Mouse (Mus musculus): ENCODE results near the gene Irs2. TPM values are rescaled to one million over a fixed set of nuclear protein-coding genes. Genes with fewer than 3 reads are reported as not detected.

Irs2 gene
- 5.2 and 6.2 TPM in 2 replicates for polyA plus RNA-seq (2014; fragmentation: Nextera tagmentation; extraction: Ambion mirVana)

DNA sequence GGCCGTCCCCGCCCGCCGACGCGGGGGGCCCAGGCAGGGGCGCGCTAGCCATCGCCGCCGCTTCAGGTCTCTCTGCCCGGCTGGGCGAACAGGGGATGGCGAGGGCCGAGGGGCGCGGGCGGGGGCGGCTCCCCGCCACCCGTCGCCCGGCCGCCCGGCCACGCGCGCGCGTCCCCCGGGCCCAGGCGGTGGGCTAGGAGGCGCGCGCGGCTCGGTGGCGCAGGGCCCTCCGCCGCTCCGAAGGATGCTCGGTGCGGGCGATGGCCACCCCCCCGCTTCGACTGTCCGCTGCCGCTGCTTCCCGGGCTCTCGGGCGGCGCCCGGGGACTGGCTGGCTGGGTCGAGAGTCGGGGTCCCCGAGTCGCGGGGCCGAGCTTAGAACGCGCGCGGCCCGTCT is at the start of gene Irs2:
Irs2 (minus strand) TSS at position 80 of the 397 bp plus-strand sequence.
- H3K9ac ChIP-seq (ENCODE audit: low read length): peak within 1 kb of the TSS; percentile 92
- H3K4me2 ChIP-seq: peak within 1 kb of the TSS; percentile 94
- ATAC-seq (ENCODE audit: low FRiP score) (no peak), DNase-seq (ENCODE audit: low spot score, missing footprints) (no peak)
- no peaks in the 10 kb centered on the region for H3K9me3 ChIP-seq (ENCODE audit: control insufficient read depth, low read length)
- H3K27me3 ChIP-seq (ENCODE audit: control insufficient read depth, insufficient read depth, low read length): no peaks in the 10 kb centered on the region; the same call in 1 of the 2 replicates
- no peaks in the 10 kb centered on the region; the same call in 1 of the 2 replicates for H3K36me3 ChIP-seq (ENCODE audit: control insufficient read depth, insufficient read depth, low read length)
- WGBS: 0% methylated on average over 49 of the region's 64 CpGs
- peak within 1 kb of the TSS; percentile 70 for H3K4me3 ChIP-seq (ENCODE audit: low read depth, low read length)
- peaks cover 50% of the 10 kb centered on the region for H3K4me1 ChIP-seq (ENCODE audit: control insufficient read depth, insufficient read depth, low read length)
- H3K27ac ChIP-seq (ENCODE audit: low read depth, low read length): peak within 1 kb of the TSS; percentile 96

- no peak for ATAC-seq (ENCODE audit: low FRiP score)
These were observed 48.4 kb upstream of the Irs2 start for GRCm38 (mm10) chr8:11056665-11057064.

DNA sequence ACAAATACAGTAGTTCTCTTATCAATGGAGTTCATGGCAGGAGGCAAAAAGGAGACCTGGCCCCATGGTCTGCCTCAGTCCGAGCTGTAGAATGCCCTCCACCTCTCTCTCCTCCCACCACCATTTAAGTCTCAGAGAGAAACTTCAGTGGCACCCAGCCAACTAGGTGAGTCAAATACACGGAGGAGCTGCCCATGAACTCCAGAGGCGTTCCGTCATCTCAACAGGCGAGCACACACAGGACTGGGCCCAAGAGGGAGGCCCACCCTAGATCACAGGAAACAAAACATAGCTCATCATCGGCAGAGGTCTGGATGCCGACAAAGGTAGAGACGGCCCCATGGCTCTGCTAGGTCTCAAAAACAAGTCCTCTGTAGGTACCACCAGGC is 47.9 kb upstream of the Irs2 start:
- no peaks in the 10 kb centered on the region for H3K4me1 ChIP-seq (ENCODE audit: control insufficient read depth, insufficient read depth, low read length)
- no peak for ATAC-seq (ENCODE audit: low FRiP score)
- no peak overlapping the region for H3K27ac ChIP-seq (ENCODE audit: low read depth, low read length)
- no peaks in the 10 kb centered on the region for H3K9me3 ChIP-seq (ENCODE audit: control insufficient read depth, low read length)
- H3K9ac ChIP-seq (ENCODE audit: low read length): no peak overlapping the region
- H3K27me3 ChIP-seq (ENCODE audit: control insufficient read depth, insufficient read depth, low read length): no peaks in the 10 kb centered on the region
- WGBS: 91% methylated on average over 8 of the region's 8 CpGs
- no peaks in the 10 kb centered on the region for H3K36me3 ChIP-seq (ENCODE audit: control insufficient read depth, insufficient read depth, low read length)
- no peak for DNase-seq (ENCODE audit: low spot score, missing footprints)
- no peak overlapping the region for H3K4me3 ChIP-seq (ENCODE audit: low read depth, low read length)
- H3K4me2 ChIP-seq: no peak overlapping the region

More at GRCm38 (mm10) chr8:11056665-11057064, 48.4 kb upstream of the Irs2 start:
- 90% methylated on average over 5 of the region's 5 CpGs for WGBS
- no peaks in the 10 kb centered on the region for H3K27me3 ChIP-seq (ENCODE audit: control insufficient read depth, insufficient read depth, low read length)
- no peak overlapping the region for H3K27ac ChIP-seq (ENCODE audit: low read depth, low read length)
- DNase-seq (ENCODE audit: low spot score, missing footprints): no peak
- H3K9ac ChIP-seq (ENCODE audit: low read length): no peak overlapping the region
- H3K4me1 ChIP-seq (ENCODE audit: control insufficient read depth, insufficient read depth, low read length): no peaks in the 10 kb centered on the region
- no peaks in the 10 kb centered on the region for H3K36me3 ChIP-seq (ENCODE audit: control insufficient read depth, insufficient read depth, low read length)
- no peak overlapping the region for H3K4me3 ChIP-seq (ENCODE audit: low read depth, low read length)
- no peaks in the 10 kb centered on the region for H3K9me3 ChIP-seq (ENCODE audit: control insufficient read depth, low read length)
- H3K4me2 ChIP-seq: no peak overlapping the region

GRCm38 (mm10) chr8:11055557-11056174 is 47.4 kb upstream of the Irs2 start:
- Histone ChIP-seq H3K4me2 (no peak overlapping the region), H3K9me3 (ENCODE audit: control insufficient read depth, low read length) (no peaks in the 10 kb centered on the region), H3K4me3 (ENCODE audit: low read depth, low read length) (no peak overlapping the region), H3K27ac (ENCODE audit: low read depth, low read length) (no peak overlapping the region), H3K36me3 (ENCODE audit: control insufficient read depth, insufficient read depth, low read length) (no peaks in the 10 kb centered on the region), H3K4me1 (ENCODE audit: control insufficient read depth, insufficient read depth, low read length) (no peaks in the 10 kb centered on the region), H3K27me3 (ENCODE audit: control insufficient read depth, insufficient read depth, low read length) (no peaks in the 10 kb centered on the region), H3K9ac (ENCODE audit: low read length) (no peak overlapping the region)
- 80% methylated on average over 16 of the region's 16 CpGs for WGBS
- no peak for DNase-seq (ENCODE audit: low spot score, missing footprints)
- no peak for ATAC-seq (ENCODE audit: low FRiP score)

GRCm38 (mm10) chr8:11049835-11050234 is 41.6 kb upstream of the Irs2 start:
- no peak for ATAC-seq (ENCODE audit: low FRiP score)
- Histone ChIP-seq H3K27me3 (ENCODE audit: control insufficient read depth, insufficient read depth, low read length) (no peaks in the 10 kb centered on the region), H3K4me3 (ENCODE audit: low read depth, low read length) (no peak overlapping the region), H3K4me2 (no peak overlapping the region), H3K27ac (ENCODE audit: low read depth, low read length) (no peak overlapping the region), H3K4me1 (ENCODE audit: control insufficient read depth, insufficient read depth, low read length) (no peaks in the 10 kb centered on the region), H3K9me3 (ENCODE audit: control insufficient read depth, low read length) (no peaks in the 10 kb centered on the region), H3K9ac (ENCODE audit: low read length) (no peak overlapping the region), H3K36me3 (ENCODE audit: control insufficient read depth, insufficient read depth, low read length) (no peaks in the 10 kb centered on the region)
- WGBS: 65% methylated on average over 5 of the region's 5 CpGs
- DNase-seq (ENCODE audit: low spot score, missing footprints): no peak

DNA sequence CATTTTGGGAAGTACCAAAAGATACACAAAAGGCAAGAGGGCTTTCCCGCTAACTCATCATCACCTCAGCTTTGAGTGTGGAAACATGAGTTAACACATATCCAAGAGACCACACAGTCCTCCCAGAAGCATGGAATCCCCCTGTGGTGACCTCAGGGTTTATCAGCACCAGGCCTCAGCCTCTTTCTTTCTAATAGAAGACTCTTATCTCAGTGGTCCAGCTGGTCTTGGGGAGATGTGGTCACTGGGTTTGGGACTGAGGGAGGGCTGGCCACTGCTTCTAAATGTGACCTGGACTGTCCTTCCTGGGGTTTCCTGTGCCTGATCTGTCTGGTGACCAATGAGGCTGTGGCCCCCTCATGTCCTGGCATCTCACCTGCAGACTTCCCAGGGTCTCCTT is 39.6 kb upstream of the Irs2 start:
- Histone ChIP-seq H3K4me2 (no peak overlapping the region), H3K4me1 (ENCODE audit: control insufficient read depth, insufficient read depth, low read length) (no peaks in the 10 kb centered on the region; the same call in 1 of the 2 replicates), H3K36me3 (ENCODE audit: control insufficient read depth, insufficient read depth, low read length) (no peaks in the 10 kb centered on the region), H3K27ac (ENCODE audit: low read depth, low read length) (no peak overlapping the region), H3K9ac (ENCODE audit: low read length) (no peak overlapping the region), H3K9me3 (ENCODE audit: control insufficient read depth, low read length) (no peaks in the 10 kb centered on the region), H3K4me3 (ENCODE audit: low read depth, low read length) (no peak overlapping the region), H3K27me3 (ENCODE audit: control insufficient read depth, insufficient read depth, low read length) (no peaks in the 10 kb centered on the region)
- DNase-seq (ENCODE audit: low spot score, missing footprints): no peak
- ATAC-seq (ENCODE audit: low FRiP score): no peak
- WGBS: 96% methylated on average over 1 of the region's 1 CpGs

GRCm38 (mm10) chr8:11044660-11045059 is 36.4 kb upstream of the Irs2 start:
- Histone ChIP-seq H3K27me3 (ENCODE audit: control insufficient read depth, insufficient read depth, low read length) (no peaks in the 10 kb centered on the region), H3K4me1 (ENCODE audit: control insufficient read depth, insufficient read depth, low read length) (no peaks in the 10 kb centered on the region; the same call in 1 of the 2 replicates), H3K27ac (ENCODE audit: low read depth, low read length) (no peak overlapping the region), H3K4me2 (no peak overlapping the region), H3K9ac (ENCODE audit: low read length) (no peak overlapping the region), H3K36me3 (ENCODE audit: control insufficient read depth, insufficient read depth, low read length) (no peaks in the 10 kb centered on the region), H3K9me3 (ENCODE audit: control insufficient read depth, low read length) (no peaks in the 10 kb centered on the region), H3K4me3 (ENCODE audit: low read depth, low read length) (no peak overlapping the region)
- ATAC-seq (ENCODE audit: low FRiP score) (no peak), DNase-seq (ENCODE audit: low spot score, missing footprints) (no peak)
- 77% methylated on average over 11 of the region's 11 CpGs for WGBS

DNA sequence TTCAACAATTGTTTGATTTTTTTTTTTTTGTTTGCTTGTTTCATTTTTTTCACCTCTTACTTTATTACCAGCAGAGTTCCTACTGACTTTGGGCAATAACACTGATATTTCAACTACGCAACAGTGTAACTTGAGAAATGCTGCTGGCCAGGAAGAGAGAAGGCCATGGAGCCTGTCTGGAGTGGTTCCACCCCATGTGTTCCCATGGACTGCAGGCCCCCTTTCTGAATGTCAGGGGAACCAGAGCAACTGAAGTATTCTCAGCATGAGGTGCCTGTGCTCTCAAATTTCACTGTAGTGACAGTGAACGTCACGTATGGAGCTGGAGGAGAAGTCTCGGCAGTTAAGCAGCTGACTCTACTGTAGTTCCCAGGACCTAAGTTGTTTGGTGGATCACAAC is 35.3 kb upstream of the Irs2 start:
- no peaks in the 10 kb centered on the region for H3K9me3 ChIP-seq (ENCODE audit: control insufficient read depth, low read length)
- H3K4me2 ChIP-seq: no peak overlapping the region
- no peaks in the 10 kb centered on the region; the same call in 1 of the 2 replicates for H3K4me1 ChIP-seq (ENCODE audit: control insufficient read depth, insufficient read depth, low read length)
- ATAC-seq (ENCODE audit: low FRiP score) (no peak), DNase-seq (ENCODE audit: low spot score, missing footprints) (no peak)
- WGBS: 86% methylated on average over 4 of the region's 4 CpGs
- H3K27ac ChIP-seq (ENCODE audit: low read depth, low read length): no peak overlapping the region
- no peaks in the 10 kb centered on the region for H3K27me3 ChIP-seq (ENCODE audit: control insufficient read depth, insufficient read depth, low read length)
- H3K36me3 ChIP-seq (ENCODE audit: control insufficient read depth, insufficient read depth, low read length): no peaks in the 10 kb centered on the region
- H3K9ac ChIP-seq (ENCODE audit: low read length): no peak overlapping the region
- H3K4me3 ChIP-seq (ENCODE audit: low read depth, low read length): no peak overlapping the region

DNA sequence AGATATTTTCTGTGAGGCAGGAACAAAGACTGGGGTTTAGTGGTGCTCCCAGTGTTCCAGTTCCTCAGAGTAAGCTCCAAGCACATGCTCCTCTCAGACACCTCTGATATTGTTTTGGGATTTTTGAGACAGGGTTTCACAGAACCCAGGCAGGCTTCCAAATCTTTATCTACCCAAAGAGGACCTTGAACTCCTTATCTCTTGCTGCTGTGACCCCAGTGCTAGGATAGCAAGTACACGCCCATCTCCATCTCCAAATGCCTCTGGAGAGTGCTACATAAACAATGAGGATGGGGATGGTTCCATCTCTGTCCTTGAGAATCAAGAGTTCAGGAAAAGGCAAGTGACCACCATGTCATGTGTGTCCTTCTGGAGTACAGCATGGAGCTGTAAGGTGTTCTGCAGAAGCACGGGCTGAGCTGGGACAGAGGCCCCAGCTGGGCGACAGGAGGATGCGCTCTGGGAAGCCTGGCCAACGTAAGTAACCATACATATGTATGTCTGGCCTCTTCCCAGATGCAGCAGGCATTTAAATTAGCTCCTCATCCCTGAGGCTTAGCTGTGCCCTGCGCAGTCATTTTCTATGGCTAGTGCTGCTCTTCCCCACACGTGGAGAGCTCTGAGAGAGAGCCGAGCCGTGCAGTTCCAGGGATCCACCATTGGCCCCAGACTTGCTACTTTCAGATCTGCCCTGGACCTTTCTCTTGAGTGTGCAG is 34.8 kb upstream of the Irs2 start:
- no peaks in the 10 kb centered on the region for H3K27me3 ChIP-seq (ENCODE audit: control insufficient read depth, insufficient read depth, low read length)
- no peaks in the 10 kb centered on the region for H3K36me3 ChIP-seq (ENCODE audit: control insufficient read depth, insufficient read depth, low read length)
- no peaks in the 10 kb centered on the region; the same call in 1 of the 2 replicates for H3K4me1 ChIP-seq (ENCODE audit: control insufficient read depth, insufficient read depth, low read length)
- 71% methylated on average over 9 of the region's 9 CpGs for WGBS
- no peaks in the 10 kb centered on the region for H3K9me3 ChIP-seq (ENCODE audit: control insufficient read depth, low read length)
- no peak overlapping the region for H3K4me3 ChIP-seq (ENCODE audit: low read depth, low read length)
- H3K27ac ChIP-seq (ENCODE audit: low read depth, low read length): no peak overlapping the region
- H3K9ac ChIP-seq (ENCODE audit: low read length): no peak overlapping the region
- DNase-seq (ENCODE audit: low spot score, missing footprints) (peak; percentile 82), ATAC-seq (ENCODE audit: low FRiP score) (0 out of 2 replicates have a peak, but pooled peaks have one; percentile 19)
- H3K4me2 ChIP-seq: no peak overlapping the region

Measured in midbrain, embryonic 11.5 days (tissue).